In the genomic region with DNA sequence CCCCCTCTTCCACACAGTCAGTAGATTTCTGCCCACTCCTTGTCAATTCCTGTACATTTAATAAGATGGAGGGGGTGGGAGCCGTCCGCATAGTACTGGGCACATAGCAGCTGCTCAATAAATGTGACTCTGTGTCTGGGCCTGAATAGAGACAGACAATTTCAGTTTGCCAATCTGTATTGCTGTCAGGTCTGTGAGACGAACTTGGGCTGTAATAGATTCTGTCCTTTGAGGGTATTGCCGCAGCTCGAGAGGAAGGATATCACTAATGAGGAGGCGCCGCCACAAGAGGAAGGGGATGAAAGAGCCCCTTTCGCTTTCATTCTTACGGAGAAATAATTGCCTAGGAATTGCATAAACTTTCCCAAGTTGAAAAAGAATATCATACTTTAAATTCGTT, we compare ENCODE assay signal across 24 mouse cellular contexts.
DNase-seq lines count a peak whose midpoint lies in the region; ATAC-seq and TF ChIP-seq lines count a peak whose summit lies in the region.
"Had no signal": no experiment of that assay in that cellular context is flagged by ENCODE, and none has a peak within 500 bp of the region (broad histone marks: within the 10 kb centered on the region; RNA-seq: fewer than 3 reads in every experiment).

No protein-coding gene starts in this region.

- no peaks in the 10 kb centered on the region for H3K36me3 ChIP-seq in forebrain, embryonic 12.5 days (replicated peaks)
- H3K36me3 ChIP-seq in forebrain, postnatal 0 days (ENCODE audit: insufficient read depth) = no peaks in the 10 kb centered on the region
- no peaks in the 10 kb centered on the region for H3K36me3 ChIP-seq in midbrain, embryonic 15.5 days (replicated peaks)
- H3K36me3 ChIP-seq in midbrain, embryonic 10.5 days = no peaks in the 10 kb centered on the region
- H3K36me3 ChIP-seq: embryonic facial prominence, embryonic 15.5 days; hindbrain, embryonic 12.5 days had no signal

- ATAC-seq in forebrain, embryonic 12.5 days (ENCODE audit: low FRiP score) = no peak
- ATAC-seq in forebrain, postnatal 0 days = no peak
- ATAC-seq in midbrain, embryonic 15.5 days (replicated peaks) = peak; percentile 56
- peak; percentile 42 for ATAC-seq in granulocyte monocyte progenitor cell, adult 5-6 weeks (replicated peaks; ENCODE audit: poor library complexity, severe bottlenecking)
- ATAC-seq: activated CD4-positive, CD25-positive, alpha-beta regulatory T cell, adult 4 months; hindbrain, embryonic 16.5 days; inflammation-experienced regulatory T-cells, adult 6 months; Patski had no signal

- 30% methylated on average over 10 of the region's 10 CpGs for WGBS in forebrain, embryonic 12.5 days
- WGBS in forebrain, postnatal 0 days = 22% methylated on average over 10 of the region's 10 CpGs
- 58% methylated on average over 10 of the region's 10 CpGs for WGBS in midbrain, embryonic 15.5 days
- WGBS in midbrain, embryonic 10.5 days = 88% methylated on average over 10 of the region's 10 CpGs

- no peaks in the 10 kb centered on the region for H3K9me3 ChIP-seq in forebrain, embryonic 12.5 days
- H3K9me3 ChIP-seq in forebrain, postnatal 0 days (ENCODE audit: low read length) = no peaks in the 10 kb centered on the region
- no peaks in the 10 kb centered on the region for H3K9me3 ChIP-seq in midbrain, embryonic 15.5 days
- H3K9me3 ChIP-seq in midbrain, embryonic 10.5 days (replicated peaks) = no peaks in the 10 kb centered on the region
- H3K9me3 ChIP-seq: embryonic facial prominence, embryonic 15.5 days; hindbrain, embryonic 12.5 days had no signal

- no peak for TF ChIP-seq CTCF in forebrain, postnatal 0 days (IDR thresholded peaks at IDR 0.05; ENCODE audit: low read depth)

- H3K9ac ChIP-seq in forebrain, embryonic 12.5 days = no peak overlapping the region
- H3K9ac ChIP-seq in forebrain, postnatal 0 days = no peak overlapping the region
- H3K9ac ChIP-seq in midbrain, embryonic 15.5 days = no peak overlapping the region
- H3K9ac ChIP-seq: embryonic facial prominence, embryonic 15.5 days; hindbrain, embryonic 12.5 days had no signal

- H3K27ac ChIP-seq in forebrain, embryonic 12.5 days = peak overlapping the region; percentile 56; the same call in 1 of the 2 replicates
- H3K27ac ChIP-seq in forebrain, postnatal 0 days (ENCODE audit: low read depth, low read length) = no peak overlapping the region
- H3K27ac ChIP-seq in midbrain, embryonic 15.5 days = no peak overlapping the region
- no peak overlapping the region for H3K27ac ChIP-seq in midbrain, embryonic 10.5 days (replicated peaks)
- H3K27ac ChIP-seq: embryonic facial prominence, embryonic 15.5 days; gastrocnemius, adult 2 months; hindbrain, embryonic 12.5 days had no signal

- intact Hi-C loops in left cerebral cortex, postnatal 4 days (cut with DNase I) = no loop called here

- no peak for DNase-seq in forebrain, postnatal 0 days
- no peak for DNase-seq in midbrain, embryonic 10.5 days (ENCODE audit: low spot score)
- DNase-seq in left cerebral cortex, postnatal 4 days = no peak
- DNase-seq: adrenal gland, adult 2 months; adrenal gland, postnatal 25 days; cerebellum, adult 2 months; cerebellum, postnatal 10 days; embryo, embryonic 11 days; gastrocnemius, adult 2 months; gastrocnemius, postnatal 25 days; heart, adult 11 months; heart, postnatal 10 days; heart, postnatal 4 days had no signal

- peaks cover 28% of the 10 kb centered on the region for H3K4me1 ChIP-seq in forebrain, embryonic 12.5 days
- H3K4me1 ChIP-seq in forebrain, postnatal 0 days (ENCODE audit: insufficient read depth) = peaks cover 2% of the 10 kb centered on the region; the same call in 1 of the 2 replicates
- peaks cover 21% of the 10 kb centered on the region for H3K4me1 ChIP-seq in midbrain, embryonic 15.5 days
- H3K4me1 ChIP-seq in midbrain, embryonic 10.5 days = peaks cover 25% of the 10 kb centered on the region

- H3K4me2 ChIP-seq in forebrain, embryonic 12.5 days = no peak overlapping the region
- H3K4me2 ChIP-seq in forebrain, postnatal 0 days (ENCODE audit: low read depth) = no peak overlapping the region
- H3K4me2 ChIP-seq in midbrain, embryonic 15.5 days = no peak overlapping the region
- H3K4me2 ChIP-seq: embryonic facial prominence, embryonic 15.5 days; hindbrain, embryonic 12.5 days had no signal

- no peak overlapping the region for H3K4me3 ChIP-seq in forebrain, embryonic 12.5 days (replicated peaks)
- no peak overlapping the region for H3K4me3 ChIP-seq in forebrain, postnatal 0 days (ENCODE audit: low read depth, low read length)
- H3K4me3 ChIP-seq in midbrain, embryonic 15.5 days = no peak overlapping the region
- no peak overlapping the region for H3K4me3 ChIP-seq in midbrain, embryonic 10.5 days
- H3K4me3 ChIP-seq: embryonic facial prominence, embryonic 15.5 days; erythroblast, embryonic 14.5 days; gastrocnemius, adult 2 months; hindbrain, embryonic 12.5 days had no signal

- H3K27me3 ChIP-seq in forebrain, embryonic 12.5 days = 0 out of 2 replicates have a peak, but pooled peaks cover 2% of the 10 kb centered on the region
- no peaks in the 10 kb centered on the region for H3K27me3 ChIP-seq in forebrain, postnatal 0 days (ENCODE audit: insufficient read depth, low read length)
- no peaks in the 10 kb centered on the region for H3K27me3 ChIP-seq in midbrain, embryonic 15.5 days (replicated peaks)
- no peaks in the 10 kb centered on the region for H3K27me3 ChIP-seq in midbrain, embryonic 10.5 days (ENCODE audit: low read depth, poor library complexity, severe bottlenecking)
- H3K27me3 ChIP-seq: CH12.LX; embryonic facial prominence, embryonic 15.5 days; hindbrain, embryonic 12.5 days; Patski had no signal

Comparison
In these comparisons a context has a peak if more than half of its experiments do, and no peak if none do; other contexts are left out.
1. ATAC-seq: peak in midbrain, embryonic 15.5 days (single experiment) and granulocyte monocyte progenitor cell, adult 5-6 weeks (single experiment); none in forebrain, embryonic 12.5 days (single experiment) and forebrain, postnatal 0 days (single experiment).